Mouse (Mus musculus) liver, embryonic 14.5 days (tissue): ENCODE results near the gene Clybl.

Experiments used
- CTCF ChIP-seq: IDR thresholded peaks from 2 replicates; pipeline ENCODE4 v1.5.1; 2016; ENCODE audit warnings: antibody characterized with exemption, low read depth, control low read depth
- EP300 ChIP-seq: IDR thresholded peaks from 2 replicates; pipeline ENCODE4 v1.6.1; 2016; ENCODE audit warnings: antibody characterized with exemption, low read depth

DNA sequence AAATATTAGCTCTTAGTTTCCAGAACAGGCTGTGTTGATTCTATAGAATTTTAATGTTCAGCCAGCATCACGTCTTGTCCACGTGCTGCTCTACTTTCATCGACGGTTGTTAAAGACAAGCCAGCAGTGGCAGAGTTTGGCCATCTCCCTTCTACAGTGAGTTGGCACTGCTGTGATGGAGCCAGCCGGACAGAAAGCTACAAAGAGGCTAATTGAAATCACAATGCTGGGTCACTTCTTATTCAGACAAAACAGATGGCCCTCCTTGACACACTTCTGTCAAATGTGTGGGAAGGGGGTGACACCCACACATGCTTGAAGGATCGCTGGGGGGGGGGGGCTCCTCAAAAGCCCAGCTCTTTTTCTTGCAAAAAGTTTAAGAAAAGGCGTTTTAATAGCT is 12.6 kb upstream of the Clybl start:
- TF ChIP-seq EP300, result no peak
- no peak for TF ChIP-seq CTCF
